Mouse (Mus musculus): Measurements from ENCODE around the gene Lrrc8c. TPM values are rescaled to one million over a fixed set of nuclear protein-coding genes. Genes with fewer than 3 reads are reported as not detected.
A peak's percentile ranks its signal among the peaks of the same experiment; 100 is the strongest.

Gene Lrrc8c
- polyA plus RNA-seq, 2 experiments = 6.5 to 18.0 TPM

DNA sequence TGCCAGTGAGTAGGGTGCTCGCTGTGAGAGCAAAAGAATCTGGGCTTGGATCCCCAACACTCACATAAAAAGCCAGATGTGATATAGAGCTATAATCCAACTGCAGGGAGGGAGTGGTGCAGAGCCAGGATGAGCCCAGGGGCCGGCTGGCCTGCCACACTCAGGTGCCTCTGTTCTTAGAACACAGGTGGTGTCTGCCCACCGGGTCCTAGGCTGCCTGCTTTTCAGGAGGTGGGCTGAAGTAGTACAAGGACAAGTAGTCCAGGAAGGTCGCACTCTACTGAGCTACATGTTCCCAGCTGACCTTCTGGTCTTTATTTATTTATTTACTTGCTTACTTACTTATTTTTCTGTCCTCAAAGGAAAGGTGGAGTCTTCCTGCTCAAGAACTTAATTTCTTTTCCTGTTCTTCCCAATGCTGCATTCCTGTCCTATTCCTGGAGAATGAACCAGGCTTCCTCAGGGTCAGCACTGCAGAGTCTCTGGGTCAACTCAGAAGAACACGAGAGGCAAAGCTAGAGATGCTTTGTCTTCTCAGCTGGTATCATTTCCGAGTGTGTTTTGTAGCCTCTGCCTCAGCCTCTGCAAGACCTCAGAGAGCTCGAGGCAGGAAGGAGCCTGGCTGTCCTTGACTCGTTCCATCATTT lies 106.4 kb downstream of the Lrrc8c start:
- ATAC-seq (ENCODE audit: insufficient read depth) = peak; percentile 37; the same call in 1 of the 2 replicates
- H3K27ac ChIP-seq = no peak overlapping the region
- no peak overlapping the region for H3K9ac ChIP-seq (replicated peaks)

DNA sequence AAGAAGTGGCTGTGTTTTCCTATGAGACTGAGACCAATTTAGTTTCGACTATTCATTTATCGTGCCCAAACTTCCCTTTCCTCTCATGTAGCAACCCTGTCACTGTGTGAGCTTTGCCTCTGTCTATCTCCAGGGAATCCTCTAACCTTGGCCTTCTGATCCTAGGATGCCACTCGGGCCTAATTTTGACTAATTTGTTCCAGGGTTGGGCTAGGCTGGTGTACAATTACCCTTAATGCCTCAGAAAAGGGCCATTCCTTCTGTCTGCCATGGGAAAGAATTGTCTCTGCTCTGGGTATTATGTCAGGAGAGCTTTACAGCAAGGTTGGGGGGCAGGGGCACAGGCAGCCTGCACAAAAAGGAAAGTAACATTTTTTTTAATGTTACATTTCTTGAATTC lies 107.2 kb downstream of the Lrrc8c start:
- H3K4me2 ChIP-seq (ENCODE audit: low read depth) = no peak overlapping the region
- no peak overlapping the region for H3K27ac ChIP-seq
- no peak for ATAC-seq (ENCODE audit: insufficient read depth)

More for the DNA sequence above, 106.4 kb downstream of the Lrrc8c start:
- no peak overlapping the region for H3K4me3 ChIP-seq (ENCODE audit: insufficient read depth in 1 of 2, low read depth in 2 of 2, low read length in 2 of 2)
- no peak for TF ChIP-seq EP300 (IDR thresholded peaks at IDR 0.05; ENCODE audit: low read depth)
- TF ChIP-seq CTCF (IDR thresholded peaks at IDR 0.05; ENCODE audit: low read depth) = no peak
- peaks cover 0 to 4% of the 10 kb centered on the region in 2 experiments; a peak in 2 of 4 replicates for H3K4me1 ChIP-seq (replicated peaks; ENCODE audit: control insufficient read depth in 2 of 2, insufficient read depth in 2 of 2, low read length in 1 of 2)
- H3K27me3 ChIP-seq (ENCODE audit: control insufficient read depth, insufficient read depth, low read length) = no peaks in the 10 kb centered on the region
- DNase-seq (ENCODE audit: low read depth in 3 of 3, low spot score in 3 of 3) = no peak
- no peak overlapping the region for H3K4me2 ChIP-seq (ENCODE audit: low read depth)
- no peaks in the 10 kb centered on the region for H3K36me3 ChIP-seq (replicated peaks; ENCODE audit: control insufficient read depth, insufficient read depth, low read depth)
- WGBS (ENCODE audit: insufficient replicate concordance) = 38% methylated on average over 8 of the region's 8 CpGs
- H3K9me3 ChIP-seq (ENCODE audit: control insufficient read depth, low read length) = no peaks in the 10 kb centered on the region

DNA sequence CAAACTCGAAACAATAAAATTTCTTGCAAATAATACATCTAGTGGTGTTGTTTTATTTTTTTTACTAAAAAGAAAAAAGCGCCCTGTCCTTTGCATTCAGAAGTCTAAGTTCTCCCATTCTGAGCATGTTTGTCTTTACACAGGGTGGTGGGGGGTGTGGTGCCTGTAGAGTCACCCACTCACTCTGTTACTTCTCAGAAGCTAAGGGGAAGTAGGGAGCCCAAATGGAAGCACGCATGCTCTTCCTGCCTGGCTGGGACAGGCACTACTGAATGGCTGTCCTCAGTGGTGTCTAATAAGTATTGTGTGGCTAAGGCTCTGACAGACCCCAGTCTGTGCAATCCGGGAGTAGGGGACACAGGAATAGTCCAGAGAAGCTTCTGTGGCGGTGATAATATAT lies 107.9 kb downstream of the Lrrc8c start:
- DNase-seq (ENCODE audit: low read depth in 3 of 3, low spot score in 3 of 3) (no peak), ATAC-seq (ENCODE audit: insufficient read depth) (no peak)
- WGBS (ENCODE audit: insufficient replicate concordance) = 48% methylated on average over 5 of the region's 5 CpGs
- H3K9ac ChIP-seq (replicated peaks) = no peak overlapping the region
- no peaks in the 10 kb centered on the region for H3K36me3 ChIP-seq (replicated peaks; ENCODE audit: control insufficient read depth, insufficient read depth, low read depth)
- H3K4me3 ChIP-seq (ENCODE audit: insufficient read depth in 1 of 2, low read depth in 2 of 2, low read length in 2 of 2) = no peak overlapping the region
- TF ChIP-seq CTCF (IDR thresholded peaks at IDR 0.05; ENCODE audit: low read depth) (no peak), EP300 (IDR thresholded peaks at IDR 0.05; ENCODE audit: low read depth) (no peak)
- no peak overlapping the region for H3K27ac ChIP-seq
- peaks cover 0 to 4% of the 10 kb centered on the region in 2 experiments; a peak in 2 of 4 replicates for H3K4me1 ChIP-seq (replicated peaks; ENCODE audit: control insufficient read depth in 2 of 2, insufficient read depth in 2 of 2, low read length in 1 of 2)
- H3K4me2 ChIP-seq (ENCODE audit: low read depth) = no peak overlapping the region
- no peaks in the 10 kb centered on the region for H3K9me3 ChIP-seq (ENCODE audit: control insufficient read depth, low read length)
- no peaks in the 10 kb centered on the region for H3K27me3 ChIP-seq (ENCODE audit: control insufficient read depth, insufficient read depth, low read length)

More for the DNA sequence above, 107.2 kb downstream of the Lrrc8c start:
- Histone ChIP-seq H3K4me1 (replicated peaks; ENCODE audit: control insufficient read depth in 2 of 2, insufficient read depth in 2 of 2, low read length in 1 of 2) (peaks cover 0 to 4% of the 10 kb centered on the region in 2 experiments; a peak in 2 of 4 replicates), H3K9ac (replicated peaks) (no peak overlapping the region), H3K9me3 (ENCODE audit: control insufficient read depth, low read length) (no peaks in the 10 kb centered on the region), H3K36me3 (replicated peaks; ENCODE audit: control insufficient read depth, insufficient read depth, low read depth) (no peaks in the 10 kb centered on the region), H3K4me3 (ENCODE audit: insufficient read depth in 1 of 2, low read depth in 2 of 2, low read length in 2 of 2) (no peak overlapping the region), H3K27me3 (ENCODE audit: control insufficient read depth, insufficient read depth, low read length) (no peaks in the 10 kb centered on the region)
- 19% methylated on average over 3 of the region's 3 CpGs for WGBS (ENCODE audit: insufficient replicate concordance)
- TF ChIP-seq CTCF (IDR thresholded peaks at IDR 0.05; ENCODE audit: low read depth) (no peak), EP300 (IDR thresholded peaks at IDR 0.05; ENCODE audit: low read depth) (no peak)
- DNase-seq (ENCODE audit: low read depth in 3 of 3, low spot score in 3 of 3) = no peak

DNA sequence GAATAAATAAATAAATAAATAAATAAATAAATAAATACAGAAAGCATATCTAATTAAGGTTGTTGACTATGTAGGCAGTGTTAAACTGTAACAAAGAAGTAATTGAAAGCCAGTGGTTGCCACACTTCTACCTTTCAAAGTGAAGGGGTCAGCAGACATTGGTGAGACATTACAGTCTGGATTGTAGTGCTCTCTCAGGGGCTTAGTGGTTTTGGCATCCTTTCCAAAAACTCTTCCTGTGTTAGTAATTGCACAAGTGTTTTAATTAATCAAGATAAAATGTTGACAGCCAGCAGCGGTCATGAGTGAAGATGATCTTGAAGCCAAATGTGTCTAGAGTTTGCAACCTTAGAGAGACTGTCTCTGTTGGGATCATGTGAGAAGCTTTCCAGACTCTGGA lies 110.8 kb downstream of the Lrrc8c start:
- peaks cover 0 to 2% of the 10 kb centered on the region in 2 experiments; a peak in 2 of 4 replicates for H3K4me1 ChIP-seq (replicated peaks; ENCODE audit: control insufficient read depth in 2 of 2, insufficient read depth in 2 of 2, low read length in 1 of 2)
- no peaks in the 10 kb centered on the region for H3K9me3 ChIP-seq (ENCODE audit: control insufficient read depth, low read length)
- 79% methylated on average over 1 of the region's 1 CpGs for WGBS (ENCODE audit: insufficient replicate concordance)
- H3K36me3 ChIP-seq (replicated peaks; ENCODE audit: control insufficient read depth, insufficient read depth, low read depth) = no peaks in the 10 kb centered on the region
- ATAC-seq (ENCODE audit: insufficient read depth) (no peak), DNase-seq (ENCODE audit: low read depth in 3 of 3, low spot score in 3 of 3) (no peak)
- TF ChIP-seq EP300 (IDR thresholded peaks at IDR 0.05; ENCODE audit: low read depth) = no peak
- no peak for TF ChIP-seq CTCF (IDR thresholded peaks at IDR 0.05; ENCODE audit: low read depth)
- no peaks in the 10 kb centered on the region for H3K27me3 ChIP-seq (ENCODE audit: control insufficient read depth, insufficient read depth, low read length)
- no peak overlapping the region for H3K4me3 ChIP-seq (ENCODE audit: insufficient read depth in 1 of 2, low read depth in 2 of 2, low read length in 2 of 2)
- H3K9ac ChIP-seq (replicated peaks) = no peak overlapping the region
- no peak overlapping the region for H3K27ac ChIP-seq
- no peak overlapping the region for H3K4me2 ChIP-seq (ENCODE audit: low read depth)

DNA sequence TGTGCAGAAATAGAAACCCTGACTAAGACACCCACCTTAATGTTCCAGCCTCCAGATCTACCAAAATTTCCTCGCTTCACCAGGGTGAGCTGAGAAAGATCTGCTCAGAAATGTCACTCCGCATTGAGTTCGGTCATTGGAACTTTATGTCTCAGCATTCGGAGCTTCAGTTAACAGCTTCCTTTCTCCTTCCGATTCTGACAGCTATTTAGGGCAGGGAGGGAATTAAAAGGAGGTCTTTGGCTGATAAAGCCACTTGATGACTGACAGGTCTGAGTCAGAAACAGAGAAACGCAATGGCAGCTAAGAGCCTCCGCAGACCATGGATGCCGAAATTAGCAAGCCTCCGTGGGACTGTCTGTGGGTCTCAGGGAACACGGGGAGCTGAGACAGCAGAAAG lies 112.9 kb downstream of the Lrrc8c start:
- ATAC-seq (ENCODE audit: insufficient read depth) = no peak
- H3K36me3 ChIP-seq (replicated peaks; ENCODE audit: control insufficient read depth, insufficient read depth, low read depth) = no peaks in the 10 kb centered on the region
- WGBS (ENCODE audit: insufficient replicate concordance) = 37% methylated on average over 10 of the region's 10 CpGs
- TF ChIP-seq EP300 (IDR thresholded peaks at IDR 0.05; ENCODE audit: low read depth) = no peak
- no peak for TF ChIP-seq CTCF (IDR thresholded peaks at IDR 0.05; ENCODE audit: low read depth)
- H3K4me3 ChIP-seq (ENCODE audit: insufficient read depth in 1 of 2, low read depth in 2 of 2, low read length in 2 of 2) = no peak overlapping the region
- H3K4me1 ChIP-seq (replicated peaks; ENCODE audit: control insufficient read depth in 2 of 2, insufficient read depth in 2 of 2, low read length in 1 of 2) = no peaks in the 10 kb centered on the region; a peak in 1 of 4 replicates
- no peak overlapping the region for H3K9ac ChIP-seq (replicated peaks)
- H3K27ac ChIP-seq = no peak overlapping the region
- H3K27me3 ChIP-seq (ENCODE audit: control insufficient read depth, insufficient read depth, low read length) = no peaks in the 10 kb centered on the region
- no peaks in the 10 kb centered on the region for H3K9me3 ChIP-seq (ENCODE audit: control insufficient read depth, low read length)
- no peak overlapping the region for H3K4me2 ChIP-seq (ENCODE audit: low read depth)
- no peak for DNase-seq (ENCODE audit: low read depth in 3 of 3, low spot score in 3 of 3)

Measured in liver, embryonic 14.5 days (tissue).